Mouse (Mus musculus) kidney, postnatal 36 days (tissue): ENCODE results near the gene Lcn5.
A peak's percentile ranks its signal among the peaks of the same experiment; 100 is the strongest.
"Not testable (repeated sequence)": the region's sequence is repeated elsewhere in the genome, so short reads cannot be mapped to it uniquely, and the experiment has no call there.

ENCODE experiments used
- DNase-seq, 2 experiments: peaks; one replicate each; pipeline ENCODE4 v3.0.0; 2021 to 2022; ENCODE audit warnings: mixed read lengths in 2 of 2

Lcn5 gene

GRCm38 (mm10) chr2:25679559-25679958, 21.8 kb downstream of the Lcn5 start:
- no peak for DNase-seq

GRCm38 (mm10) chr2:25682426-25682825, 24.7 kb downstream of the Lcn5 start, which contains the start of gene Lcn10:
Gene Lcn10, plus strand, starts transcription at chr2:25682726.
- DNase-seq = no peak

GRCm38 (mm10) chr2:25686941-25687340, 29.2 kb downstream of the Lcn5 start:
- no peak for DNase-seq

GRCm38 (mm10) chr2:25694605-25695004, 36.9 kb downstream of the Lcn5 start:
- peak; percentile 42 to 86 for DNase-seq

- peak in 1 of 2 experiments; percentile 50 for DNase-seq
Observed at GRCm38 (mm10) chr2:25696951-25697350, 39.2 kb downstream of the Lcn5 start.

- DNase-seq = peak in 1 of 2 experiments; percentile 46
Observed at GRCm38 (mm10) chr2:25698696-25699095, 40.9 kb downstream of the Lcn5 start.

GRCm38 (mm10) chr2:25699743-25700142, 42.0 kb downstream of the Lcn5 start, which contains the start of gene Obp2a:
Gene Obp2a, plus strand, starts transcription at chr2:25700043.
- DNase-seq = not testable (repeated sequence)

- no peak for DNase-seq
Observed at GRCm38 (mm10) chr2:25701001-25701400, 43.2 kb downstream of the Lcn5 start.

GRCm38 (mm10) chr2:25703706-25704105, 46.0 kb downstream of the Lcn5 start:
- DNase-seq = no peak

GRCm38 (mm10) chr2:25706643-25707481, 49.1 kb downstream of the Lcn5 start, which contains the start of gene Bmyc:
Gene Bmyc, plus strand, starts transcription at chr2:25706739.
- peak; percentile 63 to 80 for DNase-seq

GRCm38 (mm10) chr2:25708121-25708520, 50.4 kb downstream of the Lcn5 start:
- DNase-seq = peak; percentile 9 to 56

GRCm38 (mm10) chr2:25709056-25709455, 51.3 kb downstream of the Lcn5 start:
- DNase-seq = not testable (repeated sequence)

- DNase-seq = not testable (repeated sequence)
Observed at GRCm38 (mm10) chr2:25709791-25710190, 52.0 kb downstream of the Lcn5 start.
